Mouse (Mus musculus) forebrain, embryonic 14.5 days (tissue): ENCODE measurements around the gene Banf2. TPM values are rescaled to one million over a fixed set of nuclear protein-coding genes. Genes with fewer than 3 reads are reported as not detected.

Experiments used
- ATAC-seq: fragments of 200-750 bp; cut with Nextera tagmentation; 2 replicates; pipeline ENCODE4 v1.8.0; 2017; ENCODE audit warnings: mild to moderate bottlenecking, moderate library complexity
- DNase-seq: peaks from one replicate; pipeline ENCODE4 v3.0.0-alpha.2; 2015; ENCODE audit warnings: low spot score
- H3K27ac ChIP-seq: fragments of 300-500 bp; sonication (generic); 2 replicates; pipeline ENCODE4 v1.5.1; 2014; ENCODE audit warnings: low read depth, mild to moderate bottlenecking, control low read depth, low read length, moderate library complexity
- H3K27me3 ChIP-seq: fragments of 300-500 bp; sonication (generic); replicated peaks from 2 replicates; pipeline ENCODE4 v1.6.1; 2014; ENCODE audit warnings: low read length, control low read depth, mixed read lengths; ENCODE audit not compliant: control insufficient read depth, insufficient read depth
- H3K36me3 ChIP-seq: fragments of 300-500 bp; sonication (generic); 2 replicates; pipeline ENCODE4 v1.6.1; 2014; ENCODE audit warnings: low read length, control low read depth; ENCODE audit not compliant: control insufficient read depth, insufficient read depth
- H3K4me1 ChIP-seq: fragments of 300-500 bp; sonication (generic); 2 replicates; pipeline ENCODE4 v1.6.1; 2014; ENCODE audit warnings: antibody characterized with exemption, low read length, control low read depth; ENCODE audit not compliant: control insufficient read depth, insufficient read depth
- H3K4me2 ChIP-seq: fragments of 300-500 bp; sonication (generic); 2 replicates; pipeline ENCODE4 v1.6.1; 2014; ENCODE audit warnings: mild to moderate bottlenecking, control low read depth, low read length
- H3K4me3 ChIP-seq: fragments of 300-500 bp; sonication (generic); 2 replicates; pipeline ENCODE4 v1.5.1; 2014; ENCODE audit warnings: low read depth, low read length, control low read depth
- H3K9ac ChIP-seq: fragments of 300-500 bp; sonication (generic); 2 replicates; pipeline ENCODE4 v1.6.1; 2014; ENCODE audit warnings: mild to moderate bottlenecking, low read length, control low read depth, moderate library complexity
- H3K9me3 ChIP-seq: fragments of 300-500 bp; sonication (generic); replicated peaks from 2 replicates; pipeline ENCODE4 v1.6.1; 2016; ENCODE audit warnings: low read length, control low read depth, mixed read lengths; ENCODE audit not compliant: control insufficient read depth
- WGBS: fragments of 180-500 bp; shearing (Covaris S2); extraction: QIAGEN DNeasy Blood & Tissue Kit; methylation state at CpG from one replicate; pipeline ENCODE4 v1.1.7; 2014; 5-methylcytosine and 5-hydroxymethylcytosine counted together
- polyA plus RNA-seq: library from polyadenylated mRNA; unstranded; fragments of >200 nt; fragmentation: Nextera tagmentation; extraction: Ambion mirVana; gene quantifications from 2 replicates; pipeline ENCODE4 v1.2.1, GENCODE M21; 2014

Banf2 gene
- polyA plus RNA-seq, 1 experiment from 2014 or later = not detected

DNA sequence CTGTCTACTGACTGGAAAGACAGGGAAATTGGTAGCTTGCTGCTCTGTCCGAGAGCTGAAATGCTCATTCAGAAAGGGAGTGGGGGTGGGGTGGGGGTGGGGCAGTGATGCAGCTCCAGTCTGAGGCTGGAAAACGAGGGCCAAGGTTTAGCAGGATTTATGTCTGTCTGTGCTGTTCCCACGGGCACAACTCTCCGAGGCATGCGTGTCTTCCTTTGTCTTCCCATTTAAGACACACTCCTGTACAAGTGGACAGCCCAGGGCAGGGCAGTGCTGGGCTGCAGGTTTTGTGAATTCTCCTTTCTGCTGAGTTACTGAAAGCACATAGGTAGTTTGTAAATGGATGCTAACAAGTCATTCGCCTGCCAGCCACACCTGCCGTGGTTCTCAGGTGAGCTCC, 39.8 kb downstream of the Banf2 start:
- DNase-seq = no peak
- 0 out of 2 replicates have a peak, but pooled peaks have one; percentile 44 for ATAC-seq
- no peaks in the 10 kb centered on the region for H3K4me1 ChIP-seq
- H3K4me2 ChIP-seq = no peak overlapping the region
- no peaks in the 10 kb centered on the region for H3K36me3 ChIP-seq
- H3K9ac ChIP-seq = no peak overlapping the region
- H3K4me3 ChIP-seq = no peak overlapping the region
- WGBS = 45% methylated on average over 7 of the region's 7 CpGs
- no peaks in the 10 kb centered on the region for H3K27me3 ChIP-seq
- H3K27ac ChIP-seq = no peak overlapping the region
- no peaks in the 10 kb centered on the region for H3K9me3 ChIP-seq

DNA sequence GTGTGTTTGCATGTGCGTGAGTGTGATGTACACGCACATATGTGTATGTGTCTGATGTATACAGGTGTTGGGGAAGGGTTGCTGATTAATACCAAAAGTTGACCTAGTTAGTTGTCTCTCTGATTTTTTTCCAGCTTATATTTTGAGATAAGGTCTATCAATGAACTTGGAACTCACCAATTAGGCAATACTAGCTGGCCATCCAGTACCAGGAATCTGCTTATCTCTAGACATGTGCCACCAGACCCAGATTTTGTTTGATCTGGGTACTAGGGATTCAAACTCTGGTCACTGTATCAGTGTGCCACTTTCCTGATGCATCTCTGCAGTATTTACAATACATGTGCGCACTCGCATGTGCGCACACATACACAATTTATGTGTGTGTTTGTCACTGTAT, 41.2 kb downstream of the Banf2 start:
- no peak overlapping the region for H3K4me3 ChIP-seq
- DNase-seq (no peak), ATAC-seq (no peak)
- H3K4me1 ChIP-seq = no peaks in the 10 kb centered on the region
- H3K9ac ChIP-seq = no peak overlapping the region
- no peak overlapping the region for H3K4me2 ChIP-seq
- no peaks in the 10 kb centered on the region for H3K27me3 ChIP-seq
- H3K36me3 ChIP-seq = no peaks in the 10 kb centered on the region
- no peak overlapping the region for H3K27ac ChIP-seq
- 99% methylated on average over 5 of the region's 5 CpGs for WGBS
- no peaks in the 10 kb centered on the region for H3K9me3 ChIP-seq

DNA sequence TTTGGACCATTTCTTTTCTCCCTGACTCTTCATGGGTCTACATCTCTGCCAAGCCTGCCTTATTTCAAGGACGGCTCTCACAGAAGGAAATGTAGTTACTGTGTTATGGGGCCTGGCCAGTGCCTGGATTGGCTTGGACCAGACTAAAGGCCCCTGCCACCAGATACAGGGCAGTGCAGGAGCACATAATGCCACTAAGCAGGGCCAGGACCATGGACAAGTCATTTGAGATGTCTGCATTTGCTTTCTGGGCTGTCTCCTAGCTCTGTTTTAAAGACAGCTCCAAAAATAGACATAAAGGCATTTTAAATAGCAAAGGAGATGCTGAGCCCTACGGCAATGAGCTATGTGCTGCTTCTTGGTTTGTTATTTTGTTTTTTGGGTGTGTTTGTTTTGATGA, 43.8 kb downstream of the Banf2 start:
- Histone ChIP-seq H3K9me3 (no peaks in the 10 kb centered on the region), H3K4me2 (no peak overlapping the region), H3K4me1 (no peaks in the 10 kb centered on the region), H3K4me3 (no peak overlapping the region), H3K36me3 (no peaks in the 10 kb centered on the region), H3K27ac (no peak overlapping the region), H3K9ac (no peak overlapping the region), H3K27me3 (no peaks in the 10 kb centered on the region)
- 88% methylated on average over 2 of the region's 2 CpGs for WGBS
- DNase-seq (no peak), ATAC-seq (no peak)

DNA sequence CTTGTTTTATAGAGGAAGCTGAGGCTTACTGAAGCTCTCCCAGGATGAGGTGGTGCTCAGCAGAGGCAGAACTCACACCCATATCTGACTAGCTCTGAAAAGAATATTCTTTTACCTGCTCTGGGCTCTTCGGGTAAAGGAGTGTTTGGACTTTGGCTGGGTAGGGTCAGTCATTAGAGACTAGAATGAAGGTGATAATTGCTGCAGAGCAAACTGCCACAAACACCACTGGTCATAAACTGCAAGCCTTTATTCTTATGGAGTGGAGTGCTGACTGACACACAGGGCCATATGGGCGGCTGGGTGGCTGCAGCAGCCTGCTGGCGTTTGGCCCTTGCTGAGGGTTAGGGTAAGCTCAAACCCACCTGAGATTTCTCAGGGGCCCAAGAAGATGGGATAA, 46.0 kb downstream of the Banf2 start:
- Histone ChIP-seq H3K9ac (no peak overlapping the region), H3K4me3 (no peak overlapping the region), H3K27ac (no peak overlapping the region), H3K36me3 (no peaks in the 10 kb centered on the region), H3K4me1 (no peaks in the 10 kb centered on the region), H3K4me2 (no peak overlapping the region), H3K9me3 (no peaks in the 10 kb centered on the region), H3K27me3 (no peaks in the 10 kb centered on the region)
- whole genome bisulfite sequencing = 89% methylated on average over 3 of the region's 3 CpGs
- DNase-seq (no peak), ATAC-seq (no peak)

DNA sequence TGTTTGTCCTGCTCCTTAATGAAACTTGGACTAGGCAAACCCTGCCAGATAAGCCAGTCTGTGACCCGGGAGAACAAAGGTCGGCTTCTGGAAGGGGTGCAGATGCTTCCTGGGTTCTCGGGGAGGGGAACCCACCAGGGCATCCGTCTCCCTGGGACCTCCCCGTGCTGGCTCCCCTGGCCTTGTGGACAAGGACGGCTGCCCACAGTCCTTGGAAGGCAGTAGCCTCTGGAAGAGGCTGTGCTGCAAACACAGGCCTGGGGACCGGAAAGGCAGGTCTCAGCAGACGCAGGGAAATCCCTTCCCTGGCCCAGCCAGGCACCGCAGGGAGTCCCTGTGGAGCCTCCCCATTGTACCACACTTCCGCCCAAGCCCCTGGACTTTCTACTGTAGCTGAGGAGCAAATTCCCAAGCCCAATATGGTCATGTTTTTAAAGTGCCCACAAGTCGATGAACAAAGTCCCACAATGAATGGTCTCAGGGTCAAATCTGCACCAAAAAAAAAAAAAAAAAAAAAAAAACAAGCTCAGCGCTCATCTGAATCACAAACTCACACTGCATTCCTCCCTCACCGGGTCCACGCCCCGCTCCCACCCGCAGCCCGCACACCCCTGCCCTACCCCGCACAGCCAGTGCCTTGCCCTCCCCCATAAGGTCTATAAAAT, 53.5 kb downstream of the Banf2 start:
- no peak overlapping the region for H3K4me2 ChIP-seq
- WGBS = 29% methylated on average over 18 of the region's 18 CpGs
- no peak overlapping the region for H3K27ac ChIP-seq
- no peaks in the 10 kb centered on the region for H3K4me1 ChIP-seq
- no peak overlapping the region for H3K4me3 ChIP-seq
- H3K9ac ChIP-seq = no peak overlapping the region
- H3K36me3 ChIP-seq = no peaks in the 10 kb centered on the region
- H3K27me3 ChIP-seq = no peaks in the 10 kb centered on the region
- H3K9me3 ChIP-seq = no peaks in the 10 kb centered on the region
- ATAC-seq = no peak
- peak; percentile 22 for DNase-seq

DNA sequence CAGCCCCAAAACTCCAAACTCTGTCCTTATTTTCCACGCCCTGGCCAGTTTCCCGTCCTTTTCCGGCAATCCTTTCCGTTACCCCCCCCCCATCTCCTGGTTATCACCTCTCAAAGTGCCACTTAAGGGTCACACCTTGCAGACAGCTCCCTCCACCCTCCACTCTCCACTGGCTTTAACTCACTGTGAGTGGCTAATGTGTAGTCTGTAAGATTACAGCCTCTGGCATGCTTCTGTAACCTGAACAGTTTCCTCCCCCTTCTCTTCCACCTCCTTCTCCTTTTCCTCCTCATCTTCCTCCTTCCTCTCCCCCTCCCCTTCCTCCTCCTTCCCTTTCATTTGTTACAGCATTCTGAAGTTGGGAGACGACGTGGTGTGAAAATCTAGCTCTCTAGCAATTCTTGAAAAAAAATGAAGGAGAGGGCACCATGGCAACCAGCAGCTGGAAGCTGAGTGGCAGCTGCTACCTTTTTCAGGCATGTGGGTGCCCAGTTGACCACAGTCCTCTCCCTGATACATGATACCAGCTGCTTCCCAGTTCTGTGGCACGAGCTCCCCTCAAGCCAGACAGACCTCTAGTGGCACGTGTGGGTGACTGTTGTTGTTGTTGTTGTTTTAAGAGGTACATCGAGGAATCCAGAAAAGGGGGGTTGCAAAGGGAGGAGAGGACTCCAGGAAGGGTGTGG, 55.2 kb downstream of the Banf2 start:
- H3K27ac ChIP-seq = no peak overlapping the region
- no peaks in the 10 kb centered on the region for H3K27me3 ChIP-seq
- no peaks in the 10 kb centered on the region for H3K4me1 ChIP-seq
- H3K4me3 ChIP-seq = no peak overlapping the region
- ATAC-seq = peak; percentile 37; the same call in 1 of the 2 replicates
- H3K9ac ChIP-seq = no peak overlapping the region
- no peaks in the 10 kb centered on the region for H3K36me3 ChIP-seq
- WGBS = 71% methylated on average over 9 of the region's 9 CpGs
- no peak overlapping the region for H3K4me2 ChIP-seq
- DNase-seq = no peak
- no peaks in the 10 kb centered on the region for H3K9me3 ChIP-seq

DNA sequence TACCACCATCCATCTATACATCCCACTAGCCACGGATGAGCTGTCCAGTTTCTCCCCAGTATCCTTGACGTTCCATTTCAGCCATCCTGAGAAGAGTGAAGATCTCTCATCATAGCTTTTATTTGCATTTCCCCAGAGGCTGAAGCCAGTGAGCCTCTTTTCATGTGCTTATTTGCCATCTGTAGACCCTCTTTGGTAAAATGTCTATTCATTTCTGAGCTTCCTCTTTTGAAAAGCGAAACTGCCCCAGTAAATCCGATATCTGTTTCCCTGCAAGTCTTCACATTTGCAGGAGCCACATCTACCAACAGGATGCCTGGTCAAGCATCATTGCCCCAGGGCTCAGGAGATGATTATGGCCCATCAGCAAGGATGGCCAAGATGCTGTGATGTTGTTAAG, 59.9 kb downstream of the Banf2 start:
- 86% methylated on average over 4 of the region's 4 CpGs for WGBS
- ATAC-seq = no peak
- Histone ChIP-seq H3K36me3 (no peaks in the 10 kb centered on the region), H3K4me2 (no peak overlapping the region), H3K4me1 (no peaks in the 10 kb centered on the region), H3K9ac (no peak overlapping the region), H3K27me3 (no peaks in the 10 kb centered on the region), H3K9me3 (no peaks in the 10 kb centered on the region), H3K27ac (no peak overlapping the region), H3K4me3 (no peak overlapping the region)
- no peak for DNase-seq

DNA sequence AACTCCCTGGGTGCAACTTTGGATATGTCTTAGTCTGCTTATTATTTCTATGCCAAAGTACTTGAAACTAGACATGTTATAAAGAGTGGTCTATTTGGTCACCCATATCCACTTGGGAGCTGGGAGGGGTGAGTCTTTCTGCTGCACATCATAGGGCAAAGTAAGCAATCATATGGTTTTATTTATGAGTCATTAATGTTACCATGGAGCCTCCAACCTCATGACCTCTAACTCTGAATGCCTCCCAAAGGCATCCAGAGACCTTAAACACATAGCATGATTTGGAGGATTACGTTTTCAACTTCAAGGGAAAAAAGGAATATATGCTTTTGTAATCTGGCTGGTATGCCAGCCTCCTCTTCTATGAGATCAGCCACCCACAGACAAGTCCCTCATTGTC, 61.9 kb downstream of the Banf2 start:
- Histone ChIP-seq H3K4me2 (no peak overlapping the region), H3K27ac (no peak overlapping the region)

DNA sequence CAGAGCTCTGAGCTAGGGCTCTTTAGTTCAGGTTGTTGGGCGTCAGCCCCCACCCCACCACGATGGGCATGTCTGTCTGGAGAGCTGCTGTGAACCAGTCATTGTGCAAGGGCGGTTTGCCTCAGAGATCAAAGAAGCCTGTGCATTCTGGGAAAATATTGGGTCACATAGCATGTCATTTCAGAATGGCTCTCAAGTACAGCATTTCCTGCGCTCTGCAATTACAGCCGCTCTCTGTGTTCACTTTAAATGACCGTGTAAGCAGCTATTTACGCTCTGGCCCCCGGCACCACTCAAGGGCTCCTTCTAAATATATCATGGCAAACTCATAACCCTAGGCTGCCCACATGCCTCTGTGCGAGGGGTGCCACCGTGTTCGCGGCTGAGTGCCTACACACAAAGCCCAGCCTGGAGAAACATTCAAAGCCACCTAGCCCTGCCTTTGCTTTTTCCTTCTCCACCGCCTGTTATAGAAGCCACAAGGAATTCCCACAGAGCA, 68.7 kb downstream of the Banf2 start:
- WGBS = 17% methylated on average over 13 of the region's 13 CpGs
- Histone ChIP-seq H3K9ac (0 out of 2 replicates have a peak overlapping the region, but pooled peaks have one; percentile 21), H3K36me3 (no peaks in the 10 kb centered on the region), H3K4me2 (0 out of 2 replicates have a peak overlapping the region, but pooled peaks have one; percentile 7), H3K4me3 (no peak overlapping the region), H3K27me3 (no peaks in the 10 kb centered on the region), H3K9me3 (no peaks in the 10 kb centered on the region), H3K27ac (peak overlapping the region; percentile 39; the same call in 1 of the 2 replicates), H3K4me1 (peaks cover 4% of the 10 kb centered on the region; the same call in 1 of the 2 replicates)
- peak; percentile 49 for DNase-seq
- peak; percentile 78 for ATAC-seq

More for the DNA sequence above, 61.9 kb downstream of the Banf2 start:
- ATAC-seq (no peak), DNase-seq (no peak)
- H3K9ac ChIP-seq = no peak overlapping the region
- 86% methylated on average over 1 of the region's 1 CpGs for WGBS
- no peaks in the 10 kb centered on the region for H3K4me1 ChIP-seq
- H3K9me3 ChIP-seq = no peaks in the 10 kb centered on the region
- H3K36me3 ChIP-seq = no peaks in the 10 kb centered on the region
- H3K27me3 ChIP-seq = no peaks in the 10 kb centered on the region
- H3K4me3 ChIP-seq = no peak overlapping the region
